Mouse (Mus musculus) gastrocnemius, adult 18-20 months (tissue): ENCODE measurements around the gene Gga1. TPM values are rescaled to one million over a fixed set of nuclear protein-coding genes. Genes with fewer than 3 reads are reported as not detected.
A peak's percentile ranks its signal among the peaks of the same experiment; 100 is the strongest.

Source experiments
- DNase-seq: peaks from one replicate; pipeline ENCODE4 v3.0.0; 2021; ENCODE audit warnings: low spot score
- microRNA-seq: library from miRNA; unstranded; fragments of <30 nt; microRNA quantifications from one replicate; pipeline ENCODE4 v1.2.0, GENCODE M21; 2021
- total RNA-seq, 2 experiments: library from RNA; stranded (reverse); gene quantifications; 2 replicates each; pipeline ENCODE4 v1.2.3; 2021

The Gga1 gene
- total RNA-seq, 2 experiments from 2014 or later: 42.8 to 46.6 TPM

DNA sequence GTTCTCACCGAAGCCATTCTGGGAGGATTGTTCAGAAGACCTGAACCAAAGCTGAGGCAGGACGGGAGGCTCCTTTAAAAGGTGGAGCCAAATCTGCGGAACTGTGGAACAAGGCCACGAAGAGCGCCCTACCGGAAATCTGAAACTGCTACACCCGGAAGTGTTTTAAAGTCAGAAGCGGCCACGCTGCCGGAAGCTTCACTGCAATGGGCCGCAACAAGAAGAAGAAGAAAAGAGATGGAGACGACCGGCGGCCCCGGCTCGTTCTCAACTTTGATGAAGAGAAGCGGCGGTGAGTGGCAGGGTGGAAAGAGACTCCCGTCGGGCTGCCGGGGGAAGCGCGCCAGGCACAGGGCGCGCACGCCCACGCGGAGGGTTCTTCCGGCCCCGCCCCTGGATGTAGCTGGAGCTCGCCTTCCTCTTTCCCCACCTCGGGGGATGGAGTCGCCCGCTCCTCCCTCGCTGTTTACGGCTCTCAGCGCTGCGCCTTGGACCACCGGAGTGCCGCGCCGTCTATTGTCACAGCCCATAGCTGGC lies 57.9 kb downstream of the Gga1 start, which contains the start of gene Nol12:
Gene Nol12, plus strand, starts transcription at position 150 of the 537 bp plus-strand sequence.
- peak; percentile 89 for DNase-seq

DNA sequence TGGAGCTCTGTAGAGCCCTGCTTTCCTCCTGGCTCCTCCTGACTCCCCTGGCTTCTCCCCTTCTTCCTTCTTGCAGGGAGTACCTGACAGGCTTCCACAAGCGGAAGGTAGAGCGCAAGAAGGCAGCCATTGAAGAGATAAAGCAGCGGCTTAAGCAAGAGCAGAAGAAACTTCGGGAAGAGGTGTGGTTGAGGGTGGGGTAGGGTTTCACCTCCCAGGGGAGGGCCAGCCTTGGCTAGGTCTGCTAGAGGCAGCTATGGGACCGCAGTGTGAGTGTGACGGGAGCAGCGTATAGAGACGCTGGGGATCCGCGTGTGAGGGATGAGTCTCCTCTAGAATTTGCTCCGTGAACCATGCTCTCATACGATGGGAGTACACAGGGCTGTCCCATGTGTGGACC lies 59.4 kb downstream of the Gga1 start:
- DNase-seq: no peak

- no peak for DNase-seq
Observed at GRCm38 (mm10) chr15:78937311-78937710, 60.3 kb downstream of the Gga1 start.

- no peak for DNase-seq
Observed at GRCm38 (mm10) chr15:78937963-78938362, 61.0 kb downstream of the Gga1 start.

- DNase-seq: no peak
Observed at GRCm38 (mm10) chr15:78940325-78940724, 63.3 kb downstream of the Gga1 start.

- peak; percentile 88 for DNase-seq
Observed at GRCm38 (mm10) chr15:78942663-78943062, 65.7 kb downstream of the Gga1 start.

Small RNA genes within 50 kb of the gene (microRNA-seq; reads per million reads assigned to microRNA genes)
- not detected for gene Mir6955

Other genes starting within 250 kb of the Gga1 start
- under 1 TPM; 0.02 to 0.05 TPM for gene Elfn2, start 158.4 kb upstream of the Gga1 start, total RNA-seq
- gene Mfng, start 103.7 kb upstream of the Gga1 start, total RNA-seq: 1 to 10 TPM; 1.8 to 3.6 TPM
- 1 to 10 TPM; 4.1 to 6.5 TPM for gene Card10, start 74.1 kb upstream of the Gga1 start, total RNA-seq
- 1 to 10 TPM; 5.2 to 9.5 TPM for gene Cdc42ep1, start 34.6 kb upstream of the Gga1 start, total RNA-seq
- not detected for gene Lgals2, start 21.7 kb upstream of the Gga1 start, total RNA-seq
- not detected for gene Gm49510, start 22.5 kb downstream of the Gga1 start, total RNA-seq
- gene Sh3bp1, start 22.6 kb downstream of the Gga1 start, total RNA-seq: 1 to 10 TPM; 1.0 to 1.9 TPM
- 1 to 10 TPM; 1.3 to 1.9 TPM for gene Pdxp, start 36.7 kb downstream of the Gga1 start, total RNA-seq
- 100 to 1,000 TPM; 229 to 364 TPM for gene Lgals1, start 49.5 kb downstream of the Gga1 start, total RNA-seq
- 10 to 100 TPM; 26.4 to 29.1 TPM for gene Nol12, start 57.7 kb downstream of the Gga1 start, total RNA-seq
- 10 to 100 TPM; 38.8 to 40.7 TPM for gene Triobp, start 70.5 kb downstream of the Gga1 start, total RNA-seq
- gene H1f0, start 151.3 kb downstream of the Gga1 start, total RNA-seq: 10 to 100 TPM; 74.4 to 86.9 TPM
- gene Galr3, start 164.7 kb downstream of the Gga1 start, total RNA-seq: not detected
- gene Ankrd54, start 185.7 kb downstream of the Gga1 start, total RNA-seq: 1 to 10 TPM; 4.1 to 4.5 TPM
- gene Eif3l, start 198.0 kb downstream of the Gga1 start, total RNA-seq: 10 to 100 TPM; 52.6 to 54.1 TPM
- 10 to 100 TPM; 10.3 to 10.8 TPM for gene Micall1, start 231.7 kb downstream of the Gga1 start, total RNA-seq